Mouse (Mus musculus) hindbrain, embryonic 13.5 days (tissue): ENCODE results near the gene Sec22c. TPM values are rescaled to one million over a fixed set of nuclear protein-coding genes. Genes with fewer than 3 reads are reported as not detected.
A peak's percentile ranks its signal among the peaks of the same experiment; 100 is the strongest.

Experiments used
- ATAC-seq: fragments of 200-750 bp; cut with Nextera tagmentation; 2 replicates; pipeline ENCODE4 v1.8.0; 2017; ENCODE audit warnings: moderate TSS enrichment; ENCODE audit not compliant: low FRiP score
- H3K27ac ChIP-seq: fragments of 300-500 bp; sonication (generic); 2 replicates; pipeline ENCODE4 v1.5.1; 2015; ENCODE audit warnings: inconsistent platforms, mild to moderate bottlenecking, moderate library complexity
- H3K27me3 ChIP-seq: fragments of 300-500 bp; sonication (generic); 2 replicates; pipeline ENCODE4 v1.6.1; 2015; ENCODE audit warnings: mild to moderate bottlenecking, inconsistent platforms
- H3K36me3 ChIP-seq: fragments of 300-500 bp; sonication (generic); 2 replicates; pipeline ENCODE4 v1.6.1; 2015; ENCODE audit warnings: mild to moderate bottlenecking, inconsistent platforms
- H3K4me1 ChIP-seq: fragments of 300-500 bp; sonication (generic); replicated peaks from 2 replicates; pipeline ENCODE4 v1.6.1; 2015; ENCODE audit warnings: inconsistent platforms
- H3K4me2 ChIP-seq: fragments of 300-500 bp; sonication (generic); 2 replicates; pipeline ENCODE4 v1.6.1; 2015; ENCODE audit warnings: inconsistent platforms, mild to moderate bottlenecking, moderate library complexity
- H3K4me3 ChIP-seq: fragments of 300-500 bp; sonication (generic); 2 replicates; pipeline ENCODE4 v1.5.1; 2015; ENCODE audit warnings: mild to moderate bottlenecking, inconsistent platforms
- H3K9ac ChIP-seq: fragments of 300-500 bp; sonication (generic); 2 replicates; pipeline ENCODE4 v1.6.1; 2015; ENCODE audit warnings: mild to moderate bottlenecking, inconsistent platforms
- H3K9me3 ChIP-seq: fragments of 300-500 bp; sonication (generic); 2 replicates; pipeline ENCODE4 v1.6.1; 2016; ENCODE audit warnings: inconsistent platforms
- WGBS: fragments of 180-500 bp; shearing (Covaris S2); methylation state at CpG from one replicate; pipeline ENCODE4 v1.1.7; 2015; 5-methylcytosine and 5-hydroxymethylcytosine counted together
- polyA plus RNA-seq: library from polyadenylated mRNA; unstranded; fragments of >200 nt; fragmentation: Nextera tagmentation; extraction: Ambion mirVana; gene quantifications from 2 replicates; pipeline ENCODE4 v1.2.1, GENCODE M21; 2015

The Sec22c gene
- polyA plus RNA-seq, 1 experiment from 2014 or later, result 28.9 TPM

GRCm38 (mm10) chr9:121664104-121664503 is 41.2 kb downstream of the Sec22c start:
- H3K27ac ChIP-seq, result no peak overlapping the region
- 85% methylated on average over 5 of the region's 5 CpGs for WGBS
- ATAC-seq, result no peak
- H3K4me1 ChIP-seq, result peaks cover 22% of the 10 kb centered on the region
- no peak overlapping the region for H3K4me2 ChIP-seq
- no peaks in the 10 kb centered on the region for H3K9me3 ChIP-seq
- H3K27me3 ChIP-seq, result peaks cover 28% of the 10 kb centered on the region
- no peaks in the 10 kb centered on the region for H3K36me3 ChIP-seq
- H3K4me3 ChIP-seq, result no peak overlapping the region
- no peak overlapping the region for H3K9ac ChIP-seq

- peaks cover 22% of the 10 kb centered on the region for H3K27me3 ChIP-seq
- no peak overlapping the region for H3K4me2 ChIP-seq
- no peak overlapping the region for H3K27ac ChIP-seq
- H3K9ac ChIP-seq, result no peak overlapping the region
- no peak overlapping the region for H3K4me3 ChIP-seq
- no peak for ATAC-seq
- H3K4me1 ChIP-seq, result peaks cover 17% of the 10 kb centered on the region
- WGBS, result 74% methylated on average over 6 of the region's 6 CpGs
- H3K36me3 ChIP-seq, result no peaks in the 10 kb centered on the region
- no peaks in the 10 kb centered on the region for H3K9me3 ChIP-seq
These were observed 41.8 kb downstream of the Sec22c start for GRCm38 (mm10) chr9:121663467-121663866.

- ATAC-seq, result no peak
- H3K4me1 ChIP-seq, result no peaks in the 10 kb centered on the region; the same call in 1 of the 2 replicates
- no peaks in the 10 kb centered on the region for H3K9me3 ChIP-seq
- H3K27me3 ChIP-seq, result 0 out of 2 replicates have a peak, but pooled peaks cover 6% of the 10 kb centered on the region
- H3K4me3 ChIP-seq, result no peak overlapping the region
- WGBS, result 81% methylated on average over 7 of the region's 7 CpGs
- no peak overlapping the region for H3K4me2 ChIP-seq
- H3K9ac ChIP-seq, result no peak overlapping the region
- no peaks in the 10 kb centered on the region for H3K36me3 ChIP-seq
- no peak overlapping the region for H3K27ac ChIP-seq
These were observed 45.5 kb downstream of the Sec22c start for GRCm38 (mm10) chr9:121659791-121660190.

GRCm38 (mm10) chr9:121658248-121658647 is 47.0 kb downstream of the Sec22c start:
- no peaks in the 10 kb centered on the region; the same call in 1 of the 2 replicates for H3K4me1 ChIP-seq
- no peak overlapping the region for H3K9ac ChIP-seq
- H3K9me3 ChIP-seq, result no peaks in the 10 kb centered on the region
- 0 out of 2 replicates have a peak, but pooled peaks cover 2% of the 10 kb centered on the region for H3K27me3 ChIP-seq
- H3K4me2 ChIP-seq, result no peak overlapping the region
- H3K4me3 ChIP-seq, result no peak overlapping the region
- 86% methylated on average over 7 of the region's 7 CpGs for WGBS
- no peak overlapping the region for H3K27ac ChIP-seq
- ATAC-seq, result no peak
- H3K36me3 ChIP-seq, result no peaks in the 10 kb centered on the region

GRCm38 (mm10) chr9:121657143-121657542 is 48.1 kb downstream of the Sec22c start:
- Histone ChIP-seq H3K4me1 (no peaks in the 10 kb centered on the region; the same call in 1 of the 2 replicates), H3K9me3 (no peaks in the 10 kb centered on the region), H3K36me3 (no peaks in the 10 kb centered on the region), H3K9ac (no peak overlapping the region), H3K4me2 (no peak overlapping the region), H3K27me3 (0 out of 2 replicates have a peak, but pooled peaks cover 2% of the 10 kb centered on the region), H3K4me3 (no peak overlapping the region), H3K27ac (no peak overlapping the region)
- ATAC-seq, result no peak
- WGBS, result 75% methylated on average over 13 of the region's 13 CpGs

GRCm38 (mm10) chr9:121656322-121656721 is 49.0 kb downstream of the Sec22c start:
- 0 out of 2 replicates have a peak, but pooled peaks cover 2% of the 10 kb centered on the region for H3K27me3 ChIP-seq
- no peak for ATAC-seq

GRCm38 (mm10) chr9:121653668-121654067 is 51.6 kb downstream of the Sec22c start:
- ATAC-seq, result no peak
- WGBS, result 90% methylated on average over 10 of the region's 10 CpGs
- Histone ChIP-seq H3K27ac (no peak overlapping the region), H3K4me1 (no peaks in the 10 kb centered on the region; the same call in 1 of the 2 replicates), H3K9me3 (no peaks in the 10 kb centered on the region), H3K9ac (no peak overlapping the region), H3K4me3 (no peak overlapping the region), H3K27me3 (no peaks in the 10 kb centered on the region), H3K4me2 (no peak overlapping the region), H3K36me3 (no peaks in the 10 kb centered on the region)

More at GRCm38 (mm10) chr9:121656322-121656721, 49.0 kb downstream of the Sec22c start:
- no peak overlapping the region for H3K4me3 ChIP-seq
- no peaks in the 10 kb centered on the region for H3K9me3 ChIP-seq
- no peaks in the 10 kb centered on the region for H3K36me3 ChIP-seq
- 92% methylated on average over 5 of the region's 5 CpGs for WGBS
- no peaks in the 10 kb centered on the region; the same call in 1 of the 2 replicates for H3K4me1 ChIP-seq
- H3K4me2 ChIP-seq, result no peak overlapping the region
- H3K9ac ChIP-seq, result no peak overlapping the region
- no peak overlapping the region for H3K27ac ChIP-seq

GRCm38 (mm10) chr9:121647026-121647425 is 58.3 kb downstream of the Sec22c start:
- Histone ChIP-seq H3K27me3 (peaks cover 34% of the 10 kb centered on the region), H3K4me3 (no peak overlapping the region), H3K4me2 (no peak overlapping the region), H3K36me3 (no peaks in the 10 kb centered on the region), H3K9me3 (no peaks in the 10 kb centered on the region), H3K4me1 (peaks cover 12% of the 10 kb centered on the region), H3K9ac (no peak overlapping the region), H3K27ac (no peak overlapping the region)
- WGBS, result 81% methylated on average over 7 of the region's 7 CpGs
- no peak for ATAC-seq

GRCm38 (mm10) chr9:121644855-121645254 is 60.4 kb downstream of the Sec22c start:
- Histone ChIP-seq H3K27ac (no peak overlapping the region), H3K4me3 (no peak overlapping the region), H3K4me2 (no peak overlapping the region), H3K4me1 (peaks cover 23% of the 10 kb centered on the region), H3K9ac (no peak overlapping the region), H3K36me3 (no peaks in the 10 kb centered on the region), H3K9me3 (no peaks in the 10 kb centered on the region), H3K27me3 (peaks cover 56% of the 10 kb centered on the region)
- no peak for ATAC-seq
- 83% methylated on average over 3 of the region's 3 CpGs for WGBS

GRCm38 (mm10) chr9:121642401-121643181 is 62.7 kb downstream of the Sec22c start, which contains the start of gene Vipr1:
Vipr1 (plus strand) TSS chr9:121642716.
- no peaks in the 10 kb centered on the region for H3K9me3 ChIP-seq
- peaks cover 74% of the 10 kb centered on the region for H3K27me3 ChIP-seq
- H3K4me3 ChIP-seq, result peak within 1 kb of the TSS; percentile 53
- H3K9ac ChIP-seq, result peak within 1 kb of the TSS; percentile 69
- peaks cover 26% of the 10 kb centered on the region for H3K4me1 ChIP-seq
- H3K27ac ChIP-seq, result no peak within 1 kb of the TSS
- no peaks in the 10 kb centered on the region for H3K36me3 ChIP-seq
- H3K4me2 ChIP-seq, result peak within 1 kb of the TSS; percentile 90
- WGBS, result under 1% methylated on average over 71 of the region's 79 CpGs
- peak; percentile 87 for ATAC-seq

GRCm38 (mm10) chr9:121642001-121642400 is 63.3 kb downstream of the Sec22c start, which contains the start of gene Lyzl4:
Lyzl4 (minus strand) TSS chr9:121642096.
- Histone ChIP-seq H3K9ac (peak within 1 kb of the TSS; percentile 69), H3K27me3 (peaks cover 76% of the 10 kb centered on the region), H3K4me3 (peak within 1 kb of the TSS; percentile 53), H3K27ac (no peak within 1 kb of the TSS), H3K4me2 (peak within 1 kb of the TSS; percentile 90), H3K36me3 (no peaks in the 10 kb centered on the region), H3K9me3 (no peaks in the 10 kb centered on the region), H3K4me1 (peaks cover 26% of the 10 kb centered on the region)
- peak; percentile 65 for ATAC-seq
- WGBS, result under 1% methylated on average over 26 of the region's 26 CpGs

- no peak for ATAC-seq
- H3K27me3 ChIP-seq, result peaks cover 76% of the 10 kb centered on the region
- peak overlapping the region; percentile 53 for H3K4me3 ChIP-seq
- 11% methylated on average over 27 of the region's 27 CpGs for WGBS
- peaks cover 26% of the 10 kb centered on the region for H3K4me1 ChIP-seq
- peak overlapping the region; percentile 90 for H3K4me2 ChIP-seq
- no peaks in the 10 kb centered on the region for H3K9me3 ChIP-seq
- H3K27ac ChIP-seq, result no peak overlapping the region
- no peaks in the 10 kb centered on the region for H3K36me3 ChIP-seq
- H3K9ac ChIP-seq, result peak overlapping the region; percentile 69
These were observed 63.9 kb downstream of the Sec22c start for GRCm38 (mm10) chr9:121641235-121641915.
